In the genomic region with DNA sequence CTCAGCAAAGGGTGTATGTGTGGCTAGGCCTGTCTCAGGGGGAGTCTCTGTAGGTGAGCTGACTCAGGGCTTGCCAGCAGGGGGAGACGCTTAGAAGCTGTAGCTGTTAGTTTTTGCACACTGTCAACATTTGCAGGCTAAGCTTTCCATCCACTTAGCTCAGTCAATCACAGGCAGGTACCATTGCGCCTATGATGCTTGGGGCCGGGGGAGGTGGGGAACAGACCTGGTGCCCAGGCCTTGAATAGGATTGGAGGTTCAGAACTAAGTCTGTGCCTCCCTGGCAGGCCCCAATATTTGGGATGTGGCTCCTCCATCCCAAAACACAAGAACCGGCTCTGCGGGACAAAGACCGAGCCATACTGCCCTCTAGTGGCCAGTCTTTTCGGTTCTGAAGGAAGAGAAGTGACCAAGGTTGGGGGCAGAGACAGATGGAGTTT, we compare ENCODE assay signal across 9 mouse cellular contexts. TPM values are rescaled to one million over a fixed set of nuclear protein-coding genes. Genes with fewer than 3 reads are reported as not detected.
DNase-seq lines count a peak whose midpoint lies in the region; ATAC-seq and TF ChIP-seq lines count a peak whose summit lies in the region.
"Had no signal": no experiment of that assay in that cellular context is flagged by ENCODE, and none has a peak within 500 bp of the region (broad histone marks: within the 10 kb centered on the region; RNA-seq: fewer than 3 reads in every experiment).

No protein-coding gene starts in this region.

- no peak overlapping the region for H3K4me2 ChIP-seq in heart, embryonic 11.5 days
- H3K4me2 ChIP-seq in kidney, embryonic 16.5 days (replicated peaks; ENCODE audit: low read depth, low read length), result 0 out of 2 replicates have a peak overlapping the region, but pooled peaks have one; percentile 17

- H3K27ac ChIP-seq in heart, embryonic 10.5 days, result no peak overlapping the region
- H3K27ac ChIP-seq in heart, embryonic 11.5 days (ENCODE audit: low read depth, low read length), result no peak overlapping the region
- no peak overlapping the region for H3K27ac ChIP-seq in ES-E14 (ENCODE audit: insufficient read depth, low read depth, low read length, poor library complexity, severe bottlenecking)
- H3K27ac ChIP-seq in kidney, embryonic 16.5 days (ENCODE audit: low read length), result no peak overlapping the region
- H3K27ac ChIP-seq in spleen, adult 2 months (ENCODE audit: insufficient read depth, low read length), result no peak overlapping the region

- no peak for TF ChIP-seq POLR2A in spleen, adult 2 months (IDR thresholded peaks at IDR 0.05; ENCODE audit: low read depth, low read length)

- in situ Hi-C loops in ES-E14 (cut with MboI; ENCODE audit: low sequenced_read_pairs in 2 of 2, unreplicated experiment in 2 of 2), result no loop called here

- no peak overlapping the region for H3K9ac ChIP-seq in heart, embryonic 11.5 days (ENCODE audit: low read depth, low read length)
- H3K9ac ChIP-seq in ES-E14 (ENCODE audit: insufficient read depth, low read depth, low read length, poor library complexity, severe bottlenecking), result no peak overlapping the region; the same call in 1 of the 2 replicates
- no peak overlapping the region for H3K9ac ChIP-seq in kidney, embryonic 16.5 days (replicated peaks; ENCODE audit: low read length)

- H3K4me1 ChIP-seq in heart, embryonic 10.5 days, result peaks cover 22% of the 10 kb centered on the region
- peaks cover 12% of the 10 kb centered on the region for H3K4me1 ChIP-seq in heart, embryonic 11.5 days (ENCODE audit: control insufficient read depth, insufficient read depth, low read length)
- peaks cover 5 to 12% of the 10 kb centered on the region in 2 experiments for H3K4me1 ChIP-seq in ES-E14 (ENCODE audit: control insufficient read depth in 2 of 2, insufficient read depth in 2 of 2, low read length in 2 of 2, poor library complexity in 1 of 2)
- peaks cover 18% of the 10 kb centered on the region for H3K4me1 ChIP-seq in kidney, embryonic 16.5 days (ENCODE audit: insufficient read depth, low read length)
- no peaks in the 10 kb centered on the region for H3K4me1 ChIP-seq in spleen, adult 2 months (ENCODE audit: control insufficient read depth, insufficient read depth, insufficient read length)

- no peak for DNase-seq in heart, embryonic 10.5 days (ENCODE audit: low spot score)
- no peak for DNase-seq in ES-E14 (ENCODE audit: low read depth, low spot score)
- peak; percentile 89 to 93 for DNase-seq in cerebellum, postnatal 14 days
- DNase-seq in frontal cortex, postnatal 36 days (ENCODE audit: low spot score in 2 of 2), result peak; percentile 71 to 73
- DNase-seq in spleen, adult 2 months (ENCODE audit: low read depth in 1 of 2, low spot score in 2 of 2), result peak in 1 of 2 experiments; percentile 41

- H3K9me3 ChIP-seq in heart, embryonic 10.5 days, result no peaks in the 10 kb centered on the region; the same call in 1 of the 2 replicates
- H3K9me3 ChIP-seq in heart, embryonic 11.5 days (replicated peaks; ENCODE audit: control insufficient read depth, low read length), result no peaks in the 10 kb centered on the region; the same call in 1 of the 2 replicates
- H3K9me3 ChIP-seq in ES-E14 (ENCODE audit: control insufficient read depth, insufficient read depth, low read depth, low read length), result no peaks in the 10 kb centered on the region
- no peaks in the 10 kb centered on the region for H3K9me3 ChIP-seq in kidney, embryonic 16.5 days (ENCODE audit: low read length)

- H3K27me3 ChIP-seq in heart, embryonic 10.5 days (ENCODE audit: insufficient read depth, poor library complexity, severe bottlenecking), result peaks cover 51% of the 10 kb centered on the region
- peaks cover 42% of the 10 kb centered on the region for H3K27me3 ChIP-seq in heart, embryonic 11.5 days (ENCODE audit: control insufficient read depth, insufficient read depth, low read length)
- H3K27me3 ChIP-seq in kidney, embryonic 16.5 days (ENCODE audit: insufficient read depth, low read length), result peaks cover 27% of the 10 kb centered on the region
- H3K27me3 ChIP-seq in spleen, adult 2 months (ENCODE audit: control insufficient read depth, insufficient read depth, low read length), result peaks cover 18% of the 10 kb centered on the region

- TF ChIP-seq CTCF in spleen, adult 2 months (IDR thresholded peaks at IDR 0.05; ENCODE audit: extremely low read depth, insufficient read depth, insufficient read length, insufficient replicate concordance), result peak; percentile 74; the same call in 1 of the 2 replicates

- 2% methylated on average over 7 of the region's 7 CpGs for WGBS in heart, embryonic 10.5 days
- WGBS in heart, embryonic 11.5 days (ENCODE audit: insufficient replicate concordance), result 1% methylated on average over 7 of the region's 7 CpGs
- WGBS in kidney, embryonic 16.5 days, result 0% methylated on average over 7 of the region's 7 CpGs
- WGBS in spleen, adult 2 months, result 9% methylated on average over 7 of the region's 7 CpGs

- H3K36me3 ChIP-seq in heart, embryonic 10.5 days, result no peaks in the 10 kb centered on the region
- no peaks in the 10 kb centered on the region for H3K36me3 ChIP-seq in heart, embryonic 11.5 days (ENCODE audit: control insufficient read depth, insufficient read depth, low read length)
- no peaks in the 10 kb centered on the region for H3K36me3 ChIP-seq in ES-E14 (ENCODE audit: control insufficient read depth, insufficient read depth, low read length, poor library complexity, severe bottlenecking)
- no peaks in the 10 kb centered on the region for H3K36me3 ChIP-seq in kidney, embryonic 16.5 days (ENCODE audit: insufficient read depth, low read length)
- H3K36me3 ChIP-seq in spleen, adult 2 months (ENCODE audit: control insufficient read depth, insufficient read depth, low read length), result no peaks in the 10 kb centered on the region

- no peak for ATAC-seq in heart, embryonic 11.5 days (replicated peaks; ENCODE audit: insufficient number of reproducible peaks, low FRiP score, low TSS enrichment)
- no peak for ATAC-seq in kidney, embryonic 16.5 days (ENCODE audit: low FRiP score, low TSS enrichment)
- peak; percentile 38; the same call in 1 of the 2 replicates for ATAC-seq in megakaryocyte-erythroid progenitor cell, adult 5-6 weeks (replicated peaks; ENCODE audit: low FRiP score, low TSS enrichment, poor library complexity, severe bottlenecking)

- 0 out of 2 replicates have a peak overlapping the region, but pooled peaks have one; percentile 24 for H3K4me3 ChIP-seq in heart, embryonic 10.5 days
- no peak overlapping the region for H3K4me3 ChIP-seq in heart, embryonic 11.5 days (ENCODE audit: low read depth, low read length)
- no peak overlapping the region for H3K4me3 ChIP-seq in ES-E14 (ENCODE audit: insufficient read depth in 1 of 2, low read depth in 1 of 2, low read length in 2 of 2, poor library complexity in 1 of 2, severe bottlenecking in 1 of 2)
- no peak overlapping the region for H3K4me3 ChIP-seq in kidney, embryonic 16.5 days (ENCODE audit: low read length)
- H3K4me3 ChIP-seq in spleen, adult 2 months (ENCODE audit: extremely low read depth, insufficient read depth, insufficient read length), result no peak overlapping the region

TF ChIP-seq in ES-E14, 5 proteins besides CTCF, POLR2A, EP300 and RAD21:
- 0 out of 2 replicates have a peak, but pooled peaks have one; percentile 25 for TF ChIP-seq HCFC1 (IDR thresholded peaks at IDR 0.05; ENCODE audit: borderline replicate concordance, insufficient read depth, low read length)
- TF ChIP-seq MAFK (IDR thresholded peaks at IDR 0.05; ENCODE audit: insufficient read depth, low read depth, low read length), result peak; percentile 68
- no peak for TF ChIP-seq CHD2 (IDR thresholded peaks at IDR 0.05; ENCODE audit: low read depth, low read length)
- peak; percentile 14; the same call in 1 of the 2 replicates for TF ChIP-seq ZC3H11A (IDR thresholded peaks at IDR 0.05; ENCODE audit: borderline replicate concordance, low read depth, low read length)

RNA-seq across cellular contexts. Expression of gene Dpf1, which starts 2.6 kb away (rescaled TPM):
- polyA plus RNA-seq in heart, embryonic 10.5 days (2016; fragmentation: Nextera tagmentation; extraction: Ambion mirVana), result 2.5 and 8.7 TPM in 2 replicates
- polyA plus RNA-seq in heart, embryonic 11.5 days (2014; fragmentation: Nextera tagmentation; extraction: Ambion mirVana), result 2.9 and 3.3 TPM in 2 replicates
- 18.0 and 20.0 TPM in 2 replicates for total RNA-seq in ES-E14 (2012; rRNA removed)
- polyA plus RNA-seq in kidney, embryonic 16.5 days (2015; fragmentation: Nextera tagmentation; extraction: Ambion mirVana), result 3.0 and 3.5 TPM in 2 replicates
- 2.5 and 2.9 TPM in 2 replicates for total RNA-seq in megakaryocyte-erythroid progenitor cell, adult 5-6 weeks (2014; fragmentation: Nextera tagmentation)
- total RNA-seq in megakaryocyte-erythroid progenitor cell, adult 5-6 weeks (2017), result 0.19 and 14.6 TPM in 2 replicates
- 0.06 and 0.35 TPM in 2 replicates for polyA plus RNA-seq in spleen, adult 2 months (2012; rRNA removed)

RNA-seq across cellular contexts. Expression of gene Ppp1r14a, which starts 12.0 kb away (rescaled TPM):
- 6.4 and 13.8 TPM in 2 replicates for polyA plus RNA-seq in heart, embryonic 10.5 days (2016; fragmentation: Nextera tagmentation; extraction: Ambion mirVana)
- 9.4 and 10.3 TPM in 2 replicates for polyA plus RNA-seq in heart, embryonic 11.5 days (2014; fragmentation: Nextera tagmentation; extraction: Ambion mirVana)
- total RNA-seq in ES-E14 (2012; rRNA removed), result 10.6 and 11.2 TPM in 2 replicates
- polyA plus RNA-seq in kidney, embryonic 16.5 days (2015; fragmentation: Nextera tagmentation; extraction: Ambion mirVana), result 19.6 and 25.1 TPM in 2 replicates
- not detected in 2 replicates for total RNA-seq in megakaryocyte-erythroid progenitor cell, adult 5-6 weeks (2014; fragmentation: Nextera tagmentation)
- not detected in 2 replicates for total RNA-seq in megakaryocyte-erythroid progenitor cell, adult 5-6 weeks (2017)
- 27.3 and 62.6 TPM in 2 replicates for polyA plus RNA-seq in spleen, adult 2 months (2012; rRNA removed)

RNA-seq across cellular contexts. Expression of gene Spint2, which starts 19.4 kb away (rescaled TPM):
- 32.4 and 63.4 TPM in 2 replicates for polyA plus RNA-seq in heart, embryonic 10.5 days (2016; fragmentation: Nextera tagmentation; extraction: Ambion mirVana)
- 39.2 and 42.8 TPM in 2 replicates for polyA plus RNA-seq in heart, embryonic 11.5 days (2014; fragmentation: Nextera tagmentation; extraction: Ambion mirVana)
- 202 and 424 TPM in 2 replicates for total RNA-seq in ES-E14 (2012; rRNA removed)
- 270 and 295 TPM in 2 replicates for polyA plus RNA-seq in kidney, embryonic 16.5 days (2015; fragmentation: Nextera tagmentation; extraction: Ambion mirVana)
- 34.9 and 39.2 TPM in 2 replicates for total RNA-seq in megakaryocyte-erythroid progenitor cell, adult 5-6 weeks (2014; fragmentation: Nextera tagmentation)
- 28.1 and 35.4 TPM in 2 replicates for total RNA-seq in megakaryocyte-erythroid progenitor cell, adult 5-6 weeks (2017)
- polyA plus RNA-seq in spleen, adult 2 months (2012; rRNA removed), result 69.7 and 88.3 TPM in 2 replicates

RNA-seq across cellular contexts. Expression of gene 2200002D01Rik, which starts 52.9 kb away (rescaled TPM):
- 8.2 and 9.7 TPM in 2 replicates for polyA plus RNA-seq in heart, embryonic 10.5 days (2016; fragmentation: Nextera tagmentation; extraction: Ambion mirVana)
- 7.0 and 8.8 TPM in 2 replicates for polyA plus RNA-seq in heart, embryonic 11.5 days (2014; fragmentation: Nextera tagmentation; extraction: Ambion mirVana)
- total RNA-seq in ES-E14 (2012; rRNA removed), result 19.9 and 20.0 TPM in 2 replicates
- polyA plus RNA-seq in kidney, embryonic 16.5 days (2015; fragmentation: Nextera tagmentation; extraction: Ambion mirVana), result 7.5 and 8.5 TPM in 2 replicates
- total RNA-seq in megakaryocyte-erythroid progenitor cell, adult 5-6 weeks (2014; fragmentation: Nextera tagmentation), result 0.74 and 0.98 TPM in 2 replicates
- 5.6 TPM in 1 of 2 replicates, not detected in the other for total RNA-seq in megakaryocyte-erythroid progenitor cell, adult 5-6 weeks (2017)
- 0.51 and 1.0 TPM in 2 replicates for polyA plus RNA-seq in spleen, adult 2 months (2012; rRNA removed)
- total RNA-seq: layer of hippocampus, postnatal 36 days had no signal

Comparison
In these comparisons a context has a peak if more than half of its experiments do, and no peak if none do; other contexts are left out.
1. DNase-seq: peak in cerebellum, postnatal 14 days (2 of 2) and frontal cortex, postnatal 36 days (2 of 2); none in heart, embryonic 10.5 days (single experiment) and ES-E14 (single experiment).